Mouse (Mus musculus): ENCODE data around the gene Glrx2. TPM values are rescaled to one million over a fixed set of nuclear protein-coding genes. Genes with fewer than 3 reads are reported as not detected.

Glrx2 gene
- 14.0 TPM for polyA plus RNA-seq (2015; fragmentation: Illumina TruSeq; extraction: RNeasy Lipid Tissue Mini Kit (QIAGEN cat#74804); ENCODE audit: insufficient read depth, low read depth, low replicate concordance)

GRCm38 (mm10) chr1:143716038-143716437 lies at the start of gene Glrx2:
Gene Glrx2 (plus strand): TSS chr1:143716338.

GRCm38 (mm10) chr1:143702741-143703262 lies 13.3 kb upstream of the Glrx2 start, which contains the start of gene Cdc73:
Gene Cdc73 (minus strand): TSS chr1:143702893.

GRCm38 (mm10) chr1:143776446-143777411 lies 60.6 kb downstream of the Glrx2 start, which contains the start of the genes Trove2 and Uchl5:
Gene Trove2 (minus strand): TSS chr1:143777068.
Gene Uchl5 (plus strand): TSS chr1:143777272.

Other genes starting within 250 kb of the Glrx2 start
- 0.50 TPM for gene B3galt2, start 75.7 kb upstream of the Glrx2 start, polyA plus RNA-seq (2015; fragmentation: Illumina TruSeq; extraction: RNeasy Lipid Tissue Mini Kit (QIAGEN cat#74804); ENCODE audit: insufficient read depth, low read depth, low replicate concordance)
- gene Cdc73, start 13.4 kb upstream of the Glrx2 start, polyA plus RNA-seq (2015; fragmentation: Illumina TruSeq; extraction: RNeasy Lipid Tissue Mini Kit (QIAGEN cat#74804); ENCODE audit: insufficient read depth, low read depth, low replicate concordance): 8.4 TPM
- 2.2 TPM for gene Trove2, start 60.7 kb downstream of the Glrx2 start, polyA plus RNA-seq (2015; fragmentation: Illumina TruSeq; extraction: RNeasy Lipid Tissue Mini Kit (QIAGEN cat#74804); ENCODE audit: insufficient read depth, low read depth, low replicate concordance)
- 14.4 TPM for gene Uchl5, start 60.9 kb downstream of the Glrx2 start, polyA plus RNA-seq (2015; fragmentation: Illumina TruSeq; extraction: RNeasy Lipid Tissue Mini Kit (QIAGEN cat#74804); ENCODE audit: insufficient read depth, low read depth, low replicate concordance)

Data from pancreas, adult 10 weeks (tissue).